Mouse (Mus musculus) ES-E14 (cell line): ENCODE measurements around the gene Ccdc91. TPM values are rescaled to one million over a fixed set of nuclear protein-coding genes. Genes with fewer than 3 reads are reported as not detected.

Experiments used
- DNase-seq: peaks from one replicate; pipeline ENCODE4 v3.0.0-alpha.2; 2013; ENCODE audit warnings: low read depth, low spot score
- H3K27ac ChIP-seq: 2 replicates; pipeline ENCODE4 v1.5.1; 2012; ENCODE audit warnings: low read depth, mild to moderate bottlenecking, low read length, moderate library complexity, mixed read lengths; ENCODE audit not compliant: poor library complexity, insufficient read depth, severe bottlenecking
- H3K36me3 ChIP-seq: 2 replicates; pipeline ENCODE4 v1.6.1; 2012; ENCODE audit warnings: mild to moderate bottlenecking, low read length, moderate library complexity, mixed read lengths; ENCODE audit not compliant: control insufficient read depth, poor library complexity, insufficient read depth, severe bottlenecking
- H3K4me1 ChIP-seq, 2 experiments: fragments of 150-350 bp in 1 of 2; sonication (generic) in 1 of 2; 2 replicates each; pipeline ENCODE4 v1.6.1; 2012; ENCODE audit warnings: low read length in 2 of 2, mild to moderate bottlenecking in 1 of 2, mixed read lengths in 1 of 2; ENCODE audit not compliant: control insufficient read depth in 2 of 2, insufficient read depth in 2 of 2, poor library complexity in 1 of 2
- H3K4me3 ChIP-seq, 2 experiments: fragments of 150-350 bp in 1 of 2; sonication (generic) in 1 of 2; 2 replicates each; pipeline ENCODE4 v1.5.1; 2012; ENCODE audit warnings: low read length in 2 of 2, low read depth in 1 of 2, mild to moderate bottlenecking in 1 of 2, mixed read lengths in 1 of 2; ENCODE audit not compliant: insufficient read depth in 1 of 2, poor library complexity in 1 of 2, severe bottlenecking in 1 of 2
- H3K9ac ChIP-seq: 2 replicates; pipeline ENCODE4 v1.6.1; 2012; ENCODE audit warnings: low read depth, mild to moderate bottlenecking, low read length, mixed read lengths; ENCODE audit not compliant: poor library complexity, insufficient read depth, severe bottlenecking
- H3K9me3 ChIP-seq: fragments of 150-350 bp; sonication (generic); 2 replicates; pipeline ENCODE4 v1.6.1; 2012; ENCODE audit warnings: low read depth, mild to moderate bottlenecking, low read length; ENCODE audit not compliant: control insufficient read depth, insufficient read depth
- CHD2 ChIP-seq: IDR thresholded peaks from 2 replicates; pipeline ENCODE4 v1.6.1; 2014; ENCODE audit warnings: mild to moderate bottlenecking, low read depth, low read length, inconsistent platforms
- HCFC1 ChIP-seq: IDR thresholded peaks from 2 replicates; pipeline ENCODE4 v1.6.1; 2012; ENCODE audit warnings: low read length, inconsistent platforms, borderline replicate concordance; ENCODE audit not compliant: insufficient read depth
- MAFK ChIP-seq: IDR thresholded peaks from 2 replicates; pipeline ENCODE4 v1.6.1; 2014; ENCODE audit warnings: mild to moderate bottlenecking, low read depth, low read length, inconsistent platforms; ENCODE audit not compliant: insufficient read depth
- ZC3H11A ChIP-seq: IDR thresholded peaks from 2 replicates; pipeline ENCODE4 v1.6.1; 2012; ENCODE audit warnings: low read depth, mild to moderate bottlenecking, inconsistent platforms, low read length, borderline replicate concordance
- ZNF384 ChIP-seq: IDR thresholded peaks from 2 replicates; pipeline ENCODE4 v1.6.1; 2012; ENCODE audit warnings: low read depth, low read length, inconsistent platforms
- in situ Hi-C, 2 experiments: fragments of 600-800 bp; cut with MboI; formaldehyde crosslinking; loops; one replicate each; pipeline ENCODE4 v1.15.1; 2025; ENCODE audit warnings: low sequenced_read_pairs in 2 of 2, inconsistent platforms in 1 of 2; ENCODE audit not compliant: unreplicated experiment in 2 of 2
- total RNA-seq: library from RNA; depleted of rRNA; stranded (reverse); fragments of 300-350 nt; gene quantifications from 2 replicates; pipeline ENCODE4 v1.2.3, GENCODE M21; 2012

The Ccdc91 gene
- total RNA-seq, 1 experiment: 12.6 TPM

DNA sequence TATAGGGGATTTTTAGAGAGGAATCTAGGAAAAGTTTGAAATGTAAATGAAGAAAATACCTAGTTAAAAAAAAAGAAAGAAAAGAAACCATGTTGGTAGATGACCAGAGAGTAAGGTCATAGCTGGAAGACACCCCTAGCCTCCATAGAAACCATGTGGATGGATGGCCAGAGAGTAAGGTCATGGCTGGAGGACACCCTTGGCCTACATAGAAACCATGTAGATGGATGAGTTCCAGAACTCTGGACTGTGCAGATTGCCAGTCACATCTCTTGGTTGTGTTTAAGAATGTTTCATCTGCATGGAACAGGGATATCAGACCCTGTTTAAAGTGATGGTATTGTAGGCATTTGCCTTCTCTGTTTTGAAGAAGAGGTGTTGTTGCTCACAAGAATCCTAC lies 49.6 kb downstream of the Ccdc91 start:
- Histone ChIP-seq H3K36me3 (no peaks in the 10 kb centered on the region), H3K4me1 (no peaks in the 10 kb centered on the region), H3K9me3 (no peaks in the 10 kb centered on the region), H3K9ac (no peak overlapping the region), H3K4me3 (no peak overlapping the region), H3K27ac (no peak overlapping the region)
- DNase-seq: no peak
- in situ Hi-C loops: no loop called here
- TF ChIP-seq MAFK: no peak
- TF ChIP-seq ZC3H11A: no peak
- no peak for TF ChIP-seq ZNF384
- TF ChIP-seq CHD2: no peak
- no peak for TF ChIP-seq HCFC1

DNA sequence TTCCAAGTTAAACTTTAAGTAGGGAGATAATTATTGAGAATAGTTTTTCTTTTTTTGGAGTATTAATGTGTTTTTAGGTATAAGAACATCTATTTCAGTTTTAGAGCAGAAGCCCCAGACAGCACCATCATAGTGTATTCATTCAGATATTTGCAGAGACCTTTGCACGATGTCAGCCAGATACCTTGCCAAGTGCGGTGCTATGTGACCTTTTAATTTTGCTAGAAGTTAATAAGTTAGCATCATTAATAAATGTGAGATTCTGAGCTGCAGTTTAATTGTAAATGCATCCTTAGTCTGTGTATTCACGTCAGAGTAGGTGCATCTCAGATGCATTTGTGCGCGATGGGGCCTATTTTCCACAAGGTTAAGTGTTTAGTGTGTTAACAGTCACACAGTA lies 59.3 kb downstream of the Ccdc91 start:
- in situ Hi-C loops: no loop called here
- Histone ChIP-seq H3K4me1 (no peaks in the 10 kb centered on the region), H3K9me3 (no peaks in the 10 kb centered on the region), H3K27ac (no peak overlapping the region), H3K4me3 (no peak overlapping the region), H3K36me3 (no peaks in the 10 kb centered on the region; the same call in 1 of the 2 replicates), H3K9ac (no peak overlapping the region)
- no peak for TF ChIP-seq ZNF384
- no peak for TF ChIP-seq MAFK
- no peak for TF ChIP-seq HCFC1
- no peak for TF ChIP-seq ZC3H11A
- no peak for TF ChIP-seq CHD2
- no peak for DNase-seq

DNA sequence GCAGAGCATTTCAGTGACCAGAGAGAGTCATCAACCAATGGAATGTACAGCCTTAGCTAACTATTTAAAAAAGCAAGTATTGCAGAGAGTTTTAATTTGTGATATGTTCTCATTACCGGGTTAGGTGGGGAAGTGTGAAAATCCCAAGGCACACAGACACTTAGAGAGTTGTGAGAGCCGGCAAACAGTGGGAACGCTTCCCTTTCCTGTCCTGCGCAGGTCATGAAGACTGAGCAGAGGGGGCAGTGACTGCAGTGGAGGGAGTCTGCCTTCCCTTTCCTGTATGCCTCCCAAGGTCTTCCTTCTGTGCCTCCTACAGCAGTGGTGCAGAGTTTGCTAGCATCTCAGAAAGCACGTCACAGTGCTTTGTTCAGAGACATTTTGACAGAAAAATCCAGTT lies 62.6 kb downstream of the Ccdc91 start:
- DNase-seq: no peak
- no peaks in the 10 kb centered on the region for H3K9me3 ChIP-seq
- no peak for TF ChIP-seq MAFK
- TF ChIP-seq ZC3H11A: no peak
- TF ChIP-seq CHD2: no peak
- no peak for TF ChIP-seq HCFC1
- no peak for TF ChIP-seq ZNF384
- in situ Hi-C loops: no loop called here
- H3K4me3 ChIP-seq: no peak overlapping the region
- no peaks in the 10 kb centered on the region; the same call in 1 of the 2 replicates for H3K36me3 ChIP-seq
- no peak overlapping the region for H3K9ac ChIP-seq
- H3K4me1 ChIP-seq: no peaks in the 10 kb centered on the region
- no peak overlapping the region for H3K27ac ChIP-seq

DNA sequence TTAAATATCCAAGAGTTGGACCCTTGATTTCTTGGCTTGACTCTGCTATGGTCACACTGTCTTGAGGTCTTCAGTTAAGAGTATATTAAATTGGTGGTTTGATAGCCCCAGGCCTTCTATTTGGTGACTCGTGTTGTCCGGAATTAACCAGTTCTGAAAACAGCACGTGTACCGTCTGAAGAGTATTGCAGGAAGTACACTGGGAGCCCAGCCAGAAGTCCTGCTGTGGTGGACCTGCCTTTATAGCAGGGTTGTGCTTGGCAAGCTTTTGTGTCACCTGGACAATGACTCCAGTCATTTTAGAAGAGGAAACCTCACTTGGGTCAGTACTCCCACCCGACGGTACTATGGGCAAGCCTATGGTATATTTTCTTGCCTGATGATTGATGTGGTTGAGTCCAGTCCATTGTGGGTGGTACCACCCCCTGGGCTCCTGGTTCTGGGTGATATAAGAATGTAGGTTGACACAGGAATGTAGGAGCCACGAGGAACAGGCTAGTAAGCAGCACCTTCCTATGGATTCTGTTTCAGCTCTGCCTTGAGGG lies 63.5 kb downstream of the Ccdc91 start:
- Histone ChIP-seq H3K4me3 (no peak overlapping the region), H3K9ac (no peak overlapping the region), H3K36me3 (no peaks in the 10 kb centered on the region; the same call in 1 of the 2 replicates), H3K27ac (no peak overlapping the region), H3K9me3 (no peaks in the 10 kb centered on the region), H3K4me1 (no peaks in the 10 kb centered on the region)
- in situ Hi-C loops: no loop called here
- DNase-seq: no peak
- TF ChIP-seq ZNF384 (no peak), CHD2 (no peak), HCFC1 (no peak), MAFK (no peak), ZC3H11A (no peak)

DNA sequence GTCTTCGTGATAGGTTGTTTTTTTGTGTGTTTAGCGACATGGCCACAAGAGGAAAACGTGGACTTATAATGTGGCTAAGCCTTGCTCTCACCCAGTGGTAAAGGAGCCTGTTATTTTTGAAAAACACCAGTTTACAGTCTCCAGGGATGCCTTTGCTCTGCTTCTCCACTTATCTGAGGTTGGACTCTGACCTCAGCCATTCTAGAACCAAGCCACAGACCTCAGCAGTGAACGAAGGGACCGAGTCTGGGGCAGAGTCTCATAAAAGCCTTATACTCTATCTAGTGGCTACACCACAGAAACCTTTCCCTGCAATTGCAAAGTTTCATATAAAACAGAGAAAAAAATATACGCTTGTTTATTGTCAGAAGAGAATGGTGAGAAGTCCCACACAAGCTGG lies 65.3 kb downstream of the Ccdc91 start:
- H3K36me3 ChIP-seq: no peaks in the 10 kb centered on the region
- H3K9me3 ChIP-seq: no peaks in the 10 kb centered on the region
- H3K9ac ChIP-seq: no peak overlapping the region
- in situ Hi-C loops: no loop called here
- no peak overlapping the region for H3K4me3 ChIP-seq
- no peak overlapping the region for H3K27ac ChIP-seq
- TF ChIP-seq HCFC1 (no peak), ZNF384 (no peak), MAFK (no peak), ZC3H11A (no peak), CHD2 (no peak)
- H3K4me1 ChIP-seq: no peaks in the 10 kb centered on the region
- no peak for DNase-seq
